Mouse (Mus musculus) kidney, embryonic 16.5 days (tissue): Measurements from ENCODE around the gene Tax1bp3. TPM values are rescaled to one million over a fixed set of nuclear protein-coding genes. Genes with fewer than 3 reads are reported as not detected.

Experiments
- ATAC-seq: fragments of 200-750 bp; cut with Nextera tagmentation; 2 replicates; pipeline ENCODE4 v1.8.0; 2017; ENCODE audit warnings: moderate TSS enrichment; ENCODE audit not compliant: low FRiP score, low TSS enrichment
- H3K27ac ChIP-seq: fragments of 300-500 bp; sonication (generic); 2 replicates; pipeline ENCODE4 v1.5.1; 2014; ENCODE audit warnings: low read length
- H3K27me3 ChIP-seq: fragments of 300-500 bp; sonication (generic); 2 replicates; pipeline ENCODE4 v1.6.1; 2014; ENCODE audit warnings: low read length, control low read depth, mixed read lengths; ENCODE audit not compliant: insufficient read depth
- H3K36me3 ChIP-seq: fragments of 300-500 bp; sonication (generic); 2 replicates; pipeline ENCODE4 v1.6.1; 2014; ENCODE audit warnings: low read length, control low read depth, mixed read lengths; ENCODE audit not compliant: insufficient read depth
- H3K4me1 ChIP-seq: fragments of 300-500 bp; sonication (generic); 2 replicates; pipeline ENCODE4 v1.6.1; 2014; ENCODE audit warnings: low read length, control low read depth, mixed read lengths; ENCODE audit not compliant: insufficient read depth
- H3K4me2 ChIP-seq: fragments of 300-500 bp; sonication (generic); replicated peaks from 2 replicates; pipeline ENCODE4 v1.6.1; 2014; ENCODE audit warnings: low read depth, low read length
- H3K4me3 ChIP-seq: fragments of 300-500 bp; sonication (generic); 2 replicates; pipeline ENCODE4 v1.5.1; 2014; ENCODE audit warnings: mild to moderate bottlenecking, low read length
- H3K9ac ChIP-seq: fragments of 300-500 bp; sonication (generic); replicated peaks from 2 replicates; pipeline ENCODE4 v1.6.1; 2014; ENCODE audit warnings: low read length
- H3K9me3 ChIP-seq: fragments of 300-500 bp; sonication (generic); 2 replicates; pipeline ENCODE4 v1.6.1; 2016; ENCODE audit warnings: low read length, control low read depth
- WGBS: fragments of 180-500 bp; shearing (Covaris S2); extraction: QIAGEN DNeasy Blood & Tissue Kit; methylation state at CpG from one replicate; pipeline ENCODE4 v1.1.7; 2014; 5-methylcytosine and 5-hydroxymethylcytosine counted together
- polyA plus RNA-seq: library from polyadenylated mRNA; unstranded; fragments of >200 nt; fragmentation: Nextera tagmentation; extraction: Ambion mirVana; gene quantifications from 2 replicates; pipeline ENCODE4 v1.2.1, GENCODE M21; 2015

Tax1bp3 gene
- polyA plus RNA-seq, 1 experiment from 2014 or later: 251 TPM

GRCm38 (mm10) chr11:73213956-73214355 is 37.1 kb downstream of the Tax1bp3 start:
- no peaks in the 10 kb centered on the region for H3K4me1 ChIP-seq
- H3K4me3 ChIP-seq: no peak overlapping the region
- H3K27me3 ChIP-seq: no peaks in the 10 kb centered on the region
- no peak for ATAC-seq
- no peaks in the 10 kb centered on the region for H3K36me3 ChIP-seq
- H3K9me3 ChIP-seq: no peaks in the 10 kb centered on the region
- WGBS: 69% methylated on average over 3 of the region's 3 CpGs
- no peak overlapping the region for H3K9ac ChIP-seq
- no peak overlapping the region for H3K4me2 ChIP-seq
- H3K27ac ChIP-seq: no peak overlapping the region

- no peaks in the 10 kb centered on the region for H3K27me3 ChIP-seq
- ATAC-seq: no peak
- 53% methylated on average over 2 of the region's 2 CpGs for WGBS
- H3K4me1 ChIP-seq: no peaks in the 10 kb centered on the region
- no peaks in the 10 kb centered on the region for H3K9me3 ChIP-seq
- H3K27ac ChIP-seq: no peak overlapping the region
- no peaks in the 10 kb centered on the region for H3K36me3 ChIP-seq
- no peak overlapping the region for H3K9ac ChIP-seq
- no peak overlapping the region for H3K4me2 ChIP-seq
- no peak overlapping the region for H3K4me3 ChIP-seq
These were observed 42.8 kb downstream of the Tax1bp3 start for GRCm38 (mm10) chr11:73219671-73220070.

- Histone ChIP-seq H3K36me3 (no peaks in the 10 kb centered on the region), H3K4me2 (no peak overlapping the region), H3K4me3 (no peak overlapping the region), H3K4me1 (no peaks in the 10 kb centered on the region), H3K27me3 (no peaks in the 10 kb centered on the region), H3K27ac (no peak overlapping the region), H3K9me3 (no peaks in the 10 kb centered on the region), H3K9ac (no peak overlapping the region)
- 94% methylated on average over 1 of the region's 1 CpGs for WGBS
- ATAC-seq: no peak
These were observed 43.8 kb downstream of the Tax1bp3 start for GRCm38 (mm10) chr11:73220651-73221050.

GRCm38 (mm10) chr11:73222846-73223245 is 46.0 kb downstream of the Tax1bp3 start:
- no peak overlapping the region for H3K27ac ChIP-seq
- no peak overlapping the region for H3K4me3 ChIP-seq
- no peak overlapping the region for H3K4me2 ChIP-seq
- H3K9me3 ChIP-seq: no peaks in the 10 kb centered on the region
- no peaks in the 10 kb centered on the region for H3K4me1 ChIP-seq
- H3K36me3 ChIP-seq: no peaks in the 10 kb centered on the region
- ATAC-seq: no peak
- whole genome bisulfite sequencing: 23% methylated on average over 5 of the region's 5 CpGs
- H3K27me3 ChIP-seq: no peaks in the 10 kb centered on the region
- H3K9ac ChIP-seq: no peak overlapping the region

- WGBS: 74% methylated on average over 2 of the region's 2 CpGs
- no peaks in the 10 kb centered on the region for H3K9me3 ChIP-seq
- H3K27me3 ChIP-seq: no peaks in the 10 kb centered on the region
- H3K4me1 ChIP-seq: no peaks in the 10 kb centered on the region
- no peak overlapping the region for H3K4me2 ChIP-seq
- no peak overlapping the region for H3K4me3 ChIP-seq
- no peak overlapping the region for H3K9ac ChIP-seq
- H3K36me3 ChIP-seq: no peaks in the 10 kb centered on the region
- ATAC-seq: no peak
- no peak overlapping the region for H3K27ac ChIP-seq
These were observed 47.1 kb downstream of the Tax1bp3 start for GRCm38 (mm10) chr11:73223966-73224365.

GRCm38 (mm10) chr11:73225856-73226255 is 49.0 kb downstream of the Tax1bp3 start:
- 91% methylated on average over 6 of the region's 6 CpGs for WGBS

GRCm38 (mm10) chr11:73228881-73229280 is 52.0 kb downstream of the Tax1bp3 start:
- 72% methylated on average over 5 of the region's 5 CpGs for WGBS
- H3K9me3 ChIP-seq: no peaks in the 10 kb centered on the region
- H3K4me1 ChIP-seq: no peaks in the 10 kb centered on the region
- no peaks in the 10 kb centered on the region for H3K36me3 ChIP-seq
- H3K4me2 ChIP-seq: no peak overlapping the region
- no peaks in the 10 kb centered on the region for H3K27me3 ChIP-seq
- H3K4me3 ChIP-seq: no peak overlapping the region
- ATAC-seq: no peak
- H3K27ac ChIP-seq: no peak overlapping the region
- H3K9ac ChIP-seq: no peak overlapping the region

More at GRCm38 (mm10) chr11:73225856-73226255, 49.0 kb downstream of the Tax1bp3 start:
- Histone ChIP-seq H3K27ac (no peak overlapping the region), H3K36me3 (no peaks in the 10 kb centered on the region), H3K9me3 (no peaks in the 10 kb centered on the region), H3K4me3 (no peak overlapping the region), H3K4me1 (no peaks in the 10 kb centered on the region), H3K4me2 (no peak overlapping the region), H3K9ac (no peak overlapping the region), H3K27me3 (no peaks in the 10 kb centered on the region)
- ATAC-seq: no peak

- H3K27me3 ChIP-seq: no peaks in the 10 kb centered on the region
- no peaks in the 10 kb centered on the region for H3K4me1 ChIP-seq
- ATAC-seq: no peak
- no peak overlapping the region for H3K4me2 ChIP-seq
- H3K36me3 ChIP-seq: no peaks in the 10 kb centered on the region
- 84% methylated on average over 5 of the region's 5 CpGs for WGBS
- no peak overlapping the region for H3K27ac ChIP-seq
- no peak overlapping the region for H3K4me3 ChIP-seq
- no peaks in the 10 kb centered on the region for H3K9me3 ChIP-seq
- no peak overlapping the region for H3K9ac ChIP-seq
These were observed 53.2 kb downstream of the Tax1bp3 start for GRCm38 (mm10) chr11:73230081-73230480.

GRCm38 (mm10) chr11:73232513-73232912 is 55.6 kb downstream of the Tax1bp3 start:
- 61% methylated on average over 2 of the region's 2 CpGs for WGBS
- Histone ChIP-seq H3K4me1 (0 out of 2 replicates have a peak, but pooled peaks cover 7% of the 10 kb centered on the region), H3K4me2 (no peak overlapping the region), H3K9me3 (no peaks in the 10 kb centered on the region), H3K36me3 (no peaks in the 10 kb centered on the region), H3K9ac (no peak overlapping the region), H3K27ac (no peak overlapping the region), H3K27me3 (no peaks in the 10 kb centered on the region), H3K4me3 (no peak overlapping the region)
- no peak for ATAC-seq
